Mouse (Mus musculus): Measurements from ENCODE around the gene Pgp.

Gene Pgp

DNA sequence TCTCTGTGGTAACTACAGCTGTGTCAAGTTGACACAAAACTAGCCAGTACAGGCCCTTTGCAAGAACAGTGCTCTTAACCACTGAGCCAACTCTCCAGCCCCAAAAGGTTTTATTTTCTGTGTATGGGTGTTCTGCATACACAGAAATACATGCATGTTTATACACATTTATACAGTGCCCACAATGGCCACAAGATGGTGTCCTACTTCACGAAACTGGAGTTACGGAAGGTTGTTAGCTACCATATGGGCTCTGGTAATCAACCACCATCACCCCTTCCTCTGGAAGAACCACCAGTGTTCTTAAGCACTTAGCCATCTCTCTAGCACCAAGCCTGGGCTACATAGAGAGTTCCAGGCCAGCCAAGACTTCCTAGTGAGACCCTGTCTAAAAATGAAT lies 8.6 kb upstream of the Pgp start:
- peak; percentile 83 for DNase-seq (ENCODE audit: low read depth)

DNA sequence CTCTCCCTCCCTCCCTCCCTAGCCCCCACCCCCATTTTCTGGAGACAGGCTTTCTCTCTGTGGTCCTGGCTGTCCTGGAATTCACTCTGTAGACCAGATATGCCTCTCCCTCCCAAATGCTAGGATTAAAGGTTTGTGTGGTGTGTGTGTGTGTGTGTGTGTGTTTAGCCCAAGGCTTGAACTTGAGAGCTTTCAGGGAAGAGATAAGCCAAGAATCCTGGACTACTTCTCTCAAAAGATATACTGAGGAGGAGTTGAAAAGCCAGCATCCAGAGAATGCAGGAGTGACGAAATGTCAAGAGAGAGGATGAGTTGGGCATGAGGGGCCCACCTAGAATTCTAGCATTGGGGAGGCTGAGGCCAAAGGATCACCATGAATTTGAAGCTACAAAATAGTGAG lies 7.3 kb upstream of the Pgp start:
- no peak for DNase-seq (ENCODE audit: low read depth)

- peak; percentile 88 for DNase-seq (ENCODE audit: low read depth)
Measured at GRCm38 (mm10) chr17:24463374-24464133, 6.6 kb upstream of the Pgp start.

DNA sequence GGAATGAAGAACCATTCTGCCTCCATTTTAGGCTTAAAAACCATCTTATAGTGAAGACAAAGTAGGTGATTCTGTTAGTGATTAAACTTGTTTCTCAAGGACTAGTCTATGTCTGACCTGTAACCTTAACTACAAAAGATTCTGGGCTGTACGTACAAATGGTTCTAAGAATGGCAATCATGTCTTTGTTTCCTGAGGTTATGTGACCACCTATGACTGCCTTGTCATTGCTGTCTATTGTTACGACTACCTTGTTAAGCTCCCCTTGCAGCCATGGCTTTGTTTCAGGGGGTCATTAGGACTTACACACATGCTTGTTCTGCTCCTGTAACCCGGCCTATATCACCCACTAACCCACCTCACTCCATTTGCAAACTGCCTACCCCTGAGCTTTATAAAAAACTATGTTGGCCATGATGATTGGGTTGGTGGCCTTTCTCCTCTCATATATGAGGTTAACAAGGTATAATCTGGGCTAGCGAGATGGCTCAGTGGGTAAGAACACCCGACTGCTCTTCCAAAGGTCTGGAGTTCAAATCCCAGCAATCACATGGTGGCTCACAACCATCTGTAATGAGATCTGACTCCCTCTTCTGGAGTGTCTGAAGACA lies 1.5 kb upstream of the Pgp start:
- no peak for DNase-seq (ENCODE audit: low read depth)

- no peak for DNase-seq (ENCODE audit: low read depth)
Measured at GRCm38 (mm10) chr17:24469336-24469909, 769 bp upstream of the Pgp start.

- DNase-seq (ENCODE audit: low read depth): peak; percentile 34
Measured at GRCm38 (mm10) chr17:24470701-24471527, 722 bp downstream of the Pgp start.

DNA sequence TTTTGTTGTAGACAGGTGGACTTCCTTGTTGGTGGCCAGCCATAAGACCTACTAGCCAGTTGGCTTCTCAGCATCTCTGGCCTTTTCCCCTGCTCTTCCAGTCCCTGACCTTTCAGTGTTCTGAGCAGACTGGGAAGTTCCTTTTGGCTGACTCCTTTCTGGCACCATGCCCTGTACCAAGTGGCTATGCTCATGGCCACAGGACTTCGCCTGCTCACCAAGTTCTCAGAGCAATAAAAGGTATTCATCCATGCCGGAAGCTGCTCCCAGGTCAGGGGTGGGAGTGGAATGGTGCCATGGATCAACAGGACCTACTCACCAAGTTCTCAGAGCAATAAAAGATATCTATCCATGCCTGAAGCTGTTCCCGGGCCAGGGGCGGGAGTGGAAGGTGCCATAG lies 2.3 kb downstream of the Pgp start:
- peak; percentile 44 for DNase-seq (ENCODE audit: low read depth)

- DNase-seq (ENCODE audit: low read depth): no peak
Measured at GRCm38 (mm10) chr17:24473612-24474275, 3.6 kb downstream of the Pgp start, which contains the start of gene Bricd5. TSS of gene Bricd5 (plus strand) at chr17:24473884.

DNA sequence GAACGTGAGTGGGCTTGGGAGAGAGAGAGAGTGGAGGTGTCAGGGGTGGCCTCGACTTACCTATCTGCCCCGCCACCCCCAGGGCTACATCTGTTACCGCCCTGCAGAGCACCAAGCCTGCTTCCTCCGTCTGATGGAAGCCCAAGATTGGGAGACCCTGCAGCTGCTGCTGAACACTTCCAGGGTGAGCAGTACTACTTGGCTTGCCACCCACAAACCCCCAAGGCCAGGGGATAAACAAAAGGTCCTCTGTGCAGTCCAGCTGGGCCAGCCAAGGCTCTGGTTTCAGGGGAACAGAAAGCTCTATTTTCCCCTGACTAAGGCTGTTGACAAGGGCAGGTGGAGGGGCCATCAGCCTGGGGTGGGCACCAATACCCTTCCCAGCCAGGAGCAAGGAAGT lies 4.4 kb downstream of the Pgp start:
- DNase-seq (ENCODE audit: low read depth): no peak

DNA sequence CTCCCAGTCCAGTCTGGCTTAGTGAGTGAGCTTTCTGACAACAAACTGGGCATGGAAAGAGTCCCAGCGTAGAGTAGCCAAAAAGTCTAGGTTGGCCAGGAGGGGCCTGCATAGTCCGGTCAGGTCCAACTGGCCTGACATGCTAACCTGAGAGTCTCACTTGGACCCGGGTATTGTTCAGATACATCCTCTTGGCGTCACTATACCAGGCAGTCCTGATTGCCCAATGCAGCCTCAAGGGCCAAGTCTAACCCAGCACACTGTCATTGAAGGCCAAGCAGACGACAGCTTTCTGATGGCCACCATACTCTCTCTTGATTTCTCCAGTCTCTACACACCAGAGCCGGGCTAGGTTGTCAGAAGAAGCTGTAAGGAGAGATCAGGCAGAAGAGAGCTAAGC lies 5.4 kb downstream of the Pgp start:
- no peak for DNase-seq (ENCODE audit: low read depth)

- no peak for DNase-seq (ENCODE audit: low read depth)
Measured at GRCm38 (mm10) chr17:24476022-24476776, 6.0 kb downstream of the Pgp start.

- DNase-seq (ENCODE audit: low read depth): peak; percentile 39
Measured at GRCm38 (mm10) chr17:24477053-24477984, 7.1 kb downstream of the Pgp start.

GRCm38 (mm10) chr17:24477985-24478600 lies 7.9 kb downstream of the Pgp start:
- no peak for DNase-seq (ENCODE audit: low read depth)

- DNase-seq (ENCODE audit: low read depth): peak; percentile 96
Measured at GRCm38 (mm10) chr17:24478663-24479380, 8.6 kb downstream of the Pgp start, which contains the start of gene Mlst8. TSS of gene Mlst8 (minus strand) at chr17:24479078.

- no peak for DNase-seq (ENCODE audit: low read depth)
Measured at GRCm38 (mm10) chr17:24479431-24479830, 9.2 kb downstream of the Pgp start.

- DNase-seq (ENCODE audit: low read depth): peak; percentile 76
Measured at GRCm38 (mm10) chr17:24480201-24480826, 10.1 kb downstream of the Pgp start.

DNA sequence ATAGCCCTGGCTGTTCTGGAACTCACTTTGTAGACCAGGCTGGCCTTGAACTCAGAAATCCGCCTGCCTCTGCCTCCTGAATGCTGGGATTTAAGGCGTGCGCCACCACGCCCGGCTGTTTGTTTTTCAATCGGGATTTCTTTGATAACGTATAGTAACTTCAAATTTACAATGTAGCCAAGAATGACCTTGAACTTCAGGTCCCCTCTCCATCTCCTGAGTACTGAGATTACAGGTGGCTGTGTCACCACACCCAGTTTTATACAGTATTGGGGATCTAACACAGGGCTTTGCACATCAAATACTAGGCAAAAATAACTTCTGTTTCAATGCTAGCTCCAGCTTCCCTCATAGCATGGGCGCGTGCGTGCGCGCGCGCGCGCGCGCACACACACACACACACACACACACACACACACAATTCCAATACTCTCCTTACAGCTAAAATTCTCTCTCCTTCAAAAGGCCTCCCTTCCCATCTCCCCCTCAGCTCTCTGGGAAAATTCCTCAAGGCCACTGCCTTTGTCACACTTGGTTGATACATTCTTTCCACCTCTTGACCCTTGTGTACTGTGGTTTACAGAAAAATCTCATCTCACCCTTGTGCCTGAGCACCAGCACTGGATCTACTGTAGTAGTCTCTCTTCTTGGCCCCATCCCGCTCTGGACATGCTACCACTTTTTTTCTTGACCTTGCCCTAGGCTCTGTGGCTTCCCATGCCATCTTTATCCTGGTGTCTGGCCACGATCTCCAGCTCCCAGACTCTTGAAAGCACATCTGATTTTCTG lies 11.0 kb downstream of the Pgp start:
- no peak for DNase-seq (ENCODE audit: low read depth)

- DNase-seq (ENCODE audit: low read depth): no peak
Measured at GRCm38 (mm10) chr17:24483495-24483894, 13.3 kb downstream of the Pgp start.

Data from 416B (cell line).